Mouse (Mus musculus) urinary bladder, adult 18-20 months (tissue): ENCODE measurements around the gene Pcf11.

Experiments used
- DNase-seq, 2 experiments: peaks; one replicate each; pipeline ENCODE4 v3.0.0; 2022; ENCODE audit warnings: low spot score in 2 of 2, mixed read lengths in 2 of 2

The Pcf11 gene

DNA sequence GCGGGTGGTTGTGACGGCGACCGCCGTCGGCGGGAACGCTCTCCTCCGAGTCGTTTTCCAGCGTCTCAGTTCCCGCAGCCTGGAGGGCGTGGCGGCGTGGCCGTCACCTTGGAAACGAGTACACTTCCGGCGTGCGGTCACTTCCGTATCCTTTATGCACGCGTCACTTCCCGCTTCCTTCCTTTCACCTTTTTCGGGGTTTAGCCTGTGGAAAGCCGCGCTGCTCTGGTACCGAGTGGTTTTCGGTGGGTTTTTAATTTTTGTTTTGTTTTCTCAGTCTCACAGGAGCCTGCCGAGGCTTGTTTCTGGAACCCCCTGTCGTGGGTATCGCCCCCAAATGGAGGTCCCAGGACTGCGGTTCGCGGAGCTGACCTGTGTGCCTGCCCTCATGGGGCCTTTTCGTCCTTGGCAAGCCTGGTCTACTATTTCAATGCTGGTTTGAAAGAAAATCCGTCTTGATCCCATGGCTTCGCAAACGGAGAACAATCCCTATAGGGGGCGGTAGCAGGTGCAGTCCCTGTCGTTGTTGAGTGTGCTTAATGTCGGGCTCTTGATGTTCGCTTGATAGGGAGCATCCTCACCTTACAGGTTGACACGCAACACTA, 32.6 kb downstream of the Pcf11 start, which contains the start of gene Ankrd42:
Gene Ankrd42 (minus strand): TSS at position 122 of the 605 bp plus-strand sequence.
- peak; percentile 86 to 93 for DNase-seq

DNA sequence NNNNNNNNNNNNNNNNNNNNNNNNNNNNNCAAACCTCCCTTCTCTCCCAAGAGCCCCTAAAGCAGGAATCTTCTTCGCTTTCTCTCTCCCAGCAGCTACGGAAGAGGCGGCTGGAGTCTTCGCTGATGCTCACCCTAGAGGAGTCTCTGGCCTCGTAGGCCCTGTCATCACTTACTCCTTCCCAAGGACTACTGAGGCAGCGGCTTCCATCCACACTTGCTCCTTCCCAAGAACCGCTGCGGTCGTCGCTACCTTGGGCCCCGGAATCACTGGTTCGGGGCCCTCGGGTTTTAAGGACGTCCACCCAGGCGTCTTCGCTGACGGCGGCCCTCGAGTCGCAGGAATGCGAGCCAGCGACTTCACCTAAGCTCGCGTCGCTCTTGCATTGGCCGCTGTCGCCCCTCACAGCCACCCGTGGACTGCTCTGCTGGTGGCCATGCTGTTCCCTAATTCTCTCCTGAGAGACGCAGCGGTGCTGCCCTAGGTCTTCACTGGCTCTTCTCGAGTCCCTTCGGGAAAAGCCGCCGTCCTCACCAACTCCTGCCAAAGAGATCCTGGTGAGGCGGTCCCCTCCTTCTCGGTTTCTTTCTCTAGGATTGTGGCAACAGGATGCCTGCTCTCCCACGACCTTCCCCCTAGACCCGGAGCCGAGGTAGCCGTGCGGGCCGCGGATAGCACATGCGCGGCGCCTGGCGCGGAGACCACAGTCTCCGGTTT, 33.3 kb downstream of the Pcf11 start:
- no peak for DNase-seq

DNA sequence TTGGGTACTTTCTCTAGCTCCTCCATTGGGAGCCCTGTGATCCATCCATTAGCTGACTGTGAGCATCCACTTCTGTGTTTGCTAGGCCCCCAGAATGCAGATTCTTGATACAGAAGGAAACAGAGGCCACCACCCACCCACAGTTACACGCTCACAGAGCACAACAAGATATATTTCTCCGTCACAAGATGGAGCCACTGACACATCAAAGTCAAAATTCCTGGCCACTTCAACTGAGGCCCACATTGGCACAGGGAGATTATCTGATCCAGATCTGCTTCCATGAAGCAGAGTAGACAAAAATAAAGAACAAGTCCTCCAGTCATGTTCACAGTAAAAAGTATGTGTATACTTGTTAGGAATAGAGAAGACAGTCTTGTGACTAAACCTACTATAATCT, 39.6 kb downstream of the Pcf11 start:
- DNase-seq: no peak

DNA sequence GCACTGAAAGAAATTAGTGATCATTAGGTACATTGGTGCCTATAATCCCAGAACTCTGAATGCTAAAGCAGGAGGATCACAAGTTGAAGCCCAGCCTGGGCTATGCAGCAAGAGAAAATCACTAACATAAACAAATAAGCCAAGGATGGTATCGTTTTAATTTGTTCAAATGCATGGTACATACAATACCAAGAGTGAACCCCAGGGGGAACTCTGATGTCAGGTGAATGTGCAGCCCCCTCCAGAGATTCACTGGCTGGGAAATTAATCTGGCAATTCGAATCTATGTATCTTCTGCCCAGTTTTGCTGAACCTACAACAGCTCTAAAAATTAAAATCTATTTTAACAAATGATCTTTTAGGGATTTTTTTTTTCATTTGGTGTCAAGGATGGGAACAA, 45.2 kb downstream of the Pcf11 start:
- DNase-seq: no peak

DNA sequence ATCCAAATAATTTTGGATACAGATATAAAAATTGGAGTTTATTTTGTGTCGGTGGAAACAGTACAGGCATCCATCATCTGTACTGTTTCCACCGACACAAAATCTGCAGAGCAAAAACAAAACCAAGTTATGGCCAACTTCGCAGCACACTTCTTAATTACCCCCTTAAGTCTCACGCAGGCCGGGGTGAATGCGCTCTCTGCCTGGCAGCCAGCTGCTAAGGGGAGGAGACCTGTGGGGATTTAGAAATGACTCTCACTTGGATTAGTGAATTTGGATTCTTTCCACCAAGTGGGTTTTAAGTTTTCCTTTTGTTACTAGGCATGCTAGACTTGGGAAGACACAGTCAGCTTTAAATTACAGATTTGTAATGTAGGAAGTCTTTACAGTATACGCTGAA, 58.9 kb downstream of the Pcf11 start:
- DNase-seq: no peak

DNA sequence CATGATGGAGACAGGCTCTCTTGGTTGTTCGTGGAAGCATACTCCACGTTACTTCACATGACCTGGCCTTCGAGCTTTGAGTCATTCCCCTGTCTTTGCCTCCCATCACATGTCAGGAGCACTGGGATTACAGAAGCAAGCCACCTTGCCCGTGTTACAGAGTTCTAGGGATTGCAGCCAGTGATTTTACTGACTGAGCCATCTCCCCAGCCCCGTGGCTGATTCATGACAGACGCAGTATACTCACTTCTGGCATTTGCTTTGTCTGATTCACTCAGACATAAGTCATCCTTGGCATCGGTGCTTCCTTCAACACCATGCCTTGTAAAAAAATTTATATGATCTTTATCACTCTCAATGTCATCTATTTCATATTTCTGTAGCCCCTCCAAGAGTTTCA, 64.8 kb downstream of the Pcf11 start:
- DNase-seq: no peak
